Mouse (Mus musculus) lung, adult 18-20 months (tissue): ENCODE measurements around the gene Uqcr10.
A peak's percentile ranks its signal among the peaks of the same experiment; 100 is the strongest.

ENCODE experiments used
- DNase-seq, 2 experiments: peaks; one replicate each; pipeline ENCODE4 v3.0.0; 2022; ENCODE audit warnings: mixed read lengths in 2 of 2

Uqcr10 gene

DNA sequence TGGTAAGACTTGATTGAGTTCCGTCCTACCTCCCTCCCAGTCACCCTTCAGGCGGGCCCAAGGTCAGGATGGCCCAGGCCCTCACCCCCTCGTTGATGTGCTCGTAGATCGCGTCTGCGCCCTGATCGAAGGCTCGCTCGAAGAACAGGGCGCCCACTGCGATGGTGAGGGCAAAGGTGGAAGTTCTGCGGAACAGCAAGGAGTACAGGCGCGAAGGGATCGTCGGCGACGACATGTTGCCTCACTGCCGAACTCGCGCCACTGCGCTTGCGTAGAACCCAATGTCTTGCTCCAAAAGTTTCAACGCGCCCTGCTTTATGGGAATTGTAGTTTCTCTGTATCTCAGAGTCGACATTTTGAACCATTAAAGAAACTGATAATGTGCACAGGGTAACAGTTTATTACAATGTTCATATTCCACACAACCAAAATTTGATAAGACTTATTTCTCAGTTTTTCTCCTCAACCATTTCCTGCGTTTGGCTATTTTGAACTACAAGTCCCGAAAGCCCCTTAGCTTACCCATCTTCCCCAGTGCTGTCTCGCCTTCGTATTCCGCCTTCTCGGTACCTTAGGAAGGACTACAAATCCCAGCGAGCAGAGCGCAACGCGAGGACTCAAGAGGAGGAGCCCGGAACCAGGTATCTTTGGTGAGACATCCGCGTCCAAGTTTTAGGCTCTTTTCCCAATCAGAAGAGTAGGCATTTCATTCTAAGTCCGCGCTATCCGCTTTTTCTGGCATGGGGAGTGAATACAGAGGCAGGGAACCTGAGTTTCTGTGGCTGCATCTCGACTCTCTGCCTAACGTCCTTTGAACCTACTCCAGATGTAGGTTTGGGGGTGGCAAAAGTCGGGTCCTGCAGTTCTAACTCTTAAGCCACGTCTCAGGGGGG, at the start of gene Uqcr10, which contains the start of gene Zmat5:
Gene Uqcr10, minus strand, starts transcription at position 271 of the 893 bp plus-strand sequence.
Gene Zmat5, plus strand, starts transcription at position 607 of the 893 bp plus-strand sequence.
- DNase-seq: peak; percentile 91 to 94

DNA sequence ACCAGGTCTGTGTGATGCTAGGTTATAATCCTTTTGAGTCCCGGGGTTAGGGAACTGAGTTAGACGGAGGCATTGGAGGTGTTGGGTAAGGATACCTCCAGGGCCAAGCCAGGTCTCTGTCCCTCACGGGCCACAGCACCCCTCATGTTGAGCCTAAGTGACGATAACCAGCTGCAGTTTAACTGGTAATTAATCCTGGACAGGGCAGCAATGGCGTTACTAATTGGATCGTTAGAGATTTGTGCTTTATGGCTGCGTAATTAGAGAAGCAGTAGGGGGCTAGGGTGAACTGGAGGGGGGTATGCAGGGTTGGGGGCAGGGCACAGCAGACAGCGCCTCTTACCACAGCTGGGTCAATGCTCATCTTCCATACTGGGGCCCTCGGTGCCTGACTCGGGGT, 48.7 kb upstream of the Uqcr10 start:
- DNase-seq: no peak

DNA sequence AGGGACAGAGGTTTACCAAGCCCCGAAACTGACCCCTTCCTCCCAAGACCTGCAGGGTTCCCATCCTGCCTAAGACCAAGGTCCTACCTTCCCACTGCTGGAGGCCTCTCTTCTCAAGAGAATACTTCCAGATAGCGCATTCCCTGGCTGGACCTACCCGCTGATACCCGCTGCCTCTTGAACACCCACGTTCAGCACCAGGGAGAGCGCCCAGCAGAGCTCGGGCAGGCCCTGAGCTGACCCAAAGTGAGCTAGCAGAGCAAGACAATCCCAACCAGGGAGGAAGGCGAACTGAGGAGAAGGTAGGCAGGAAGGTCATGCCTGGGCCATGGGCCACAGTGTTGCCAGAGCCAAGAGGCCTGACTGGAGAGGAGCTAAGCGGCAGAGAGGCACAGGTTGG, 46.1 kb upstream of the Uqcr10 start:
- DNase-seq: peak; percentile 49 to 65

DNA sequence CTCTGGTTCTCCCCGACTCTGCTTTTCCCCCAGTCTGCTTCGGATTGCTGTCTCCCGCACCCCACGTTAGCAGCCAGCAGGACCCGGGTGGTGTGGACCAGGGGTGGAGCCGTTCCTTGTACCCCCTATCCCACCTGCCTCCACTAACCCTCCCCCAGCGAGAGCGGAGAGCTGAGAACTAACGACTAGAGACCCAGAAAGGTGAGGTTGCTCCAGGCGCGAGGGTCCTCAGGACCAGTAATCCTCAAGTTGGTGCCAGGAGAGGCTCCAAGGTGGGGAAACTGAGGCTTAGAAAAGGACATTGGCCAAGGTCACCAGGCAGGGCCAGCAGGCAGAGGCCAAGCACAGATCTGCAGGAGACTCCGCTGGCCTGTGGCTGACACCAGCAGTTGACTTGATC, 43.1 kb upstream of the Uqcr10 start:
- no peak for DNase-seq

DNA sequence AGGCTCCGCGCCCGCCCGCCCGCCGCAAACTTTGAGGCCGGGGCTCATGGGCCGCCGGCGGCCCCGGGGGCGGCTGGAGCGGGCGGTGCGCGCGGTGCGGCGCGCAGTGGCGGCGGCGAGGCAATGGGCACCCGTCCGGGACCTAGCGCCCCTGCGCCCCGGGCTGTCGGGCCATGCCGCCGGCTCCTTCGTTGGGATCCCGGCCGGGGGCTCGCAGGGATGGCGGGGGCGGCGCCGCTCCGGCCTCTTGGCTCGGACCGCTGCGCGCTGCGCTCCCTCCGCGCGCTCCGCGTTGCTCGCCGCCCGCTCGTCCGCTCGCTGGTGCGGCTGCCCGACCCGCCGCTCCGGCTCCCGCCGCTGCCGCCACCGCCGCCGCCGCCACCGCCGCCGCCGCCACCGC, 42.6 kb upstream of the Uqcr10 start, which contains the start of gene Cabp7:
Gene Cabp7, minus strand, starts transcription at position 46 of the 400 bp plus-strand sequence.
- no peak for DNase-seq

DNA sequence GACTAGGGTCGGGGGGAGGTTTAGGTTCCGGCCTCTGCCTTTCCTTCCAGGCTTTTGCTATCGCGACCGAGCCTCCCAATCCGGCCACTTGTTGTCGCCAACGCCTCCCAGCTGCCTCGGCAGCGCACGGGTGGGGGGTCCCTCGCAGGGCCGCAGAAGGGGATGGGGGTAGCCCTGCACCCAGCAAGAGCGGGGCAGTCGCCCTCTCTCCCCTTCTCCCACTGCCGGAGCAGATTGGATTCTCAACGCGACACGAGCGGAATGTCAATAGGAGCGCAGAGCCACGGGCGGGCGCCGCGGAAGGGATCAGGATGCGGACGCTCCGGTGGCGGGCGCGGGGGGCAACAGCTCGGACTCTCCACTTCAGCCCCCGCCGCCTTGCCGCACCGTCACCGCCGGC, 41.8 kb upstream of the Uqcr10 start:
- no peak for DNase-seq

DNA sequence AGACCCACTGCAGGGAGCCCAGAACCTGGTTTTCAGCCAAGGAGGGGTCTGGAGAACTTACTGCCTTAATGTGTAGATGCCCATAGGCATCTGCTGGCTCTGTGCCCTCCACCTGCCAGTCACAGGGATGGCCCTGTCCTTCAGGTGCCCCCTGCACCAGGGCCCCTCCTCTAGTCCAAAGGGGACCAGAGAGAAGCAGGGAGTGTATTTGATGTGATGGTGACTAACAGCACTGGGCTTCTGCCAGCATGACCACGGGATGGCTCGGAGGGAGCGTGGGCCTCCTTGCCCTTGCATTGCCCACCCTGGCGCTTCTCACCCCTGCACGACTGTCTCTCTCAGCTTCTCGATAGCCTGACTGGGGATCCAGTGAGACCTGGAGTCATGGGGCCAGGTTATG, 40.5 kb upstream of the Uqcr10 start:
- no peak for DNase-seq

DNA sequence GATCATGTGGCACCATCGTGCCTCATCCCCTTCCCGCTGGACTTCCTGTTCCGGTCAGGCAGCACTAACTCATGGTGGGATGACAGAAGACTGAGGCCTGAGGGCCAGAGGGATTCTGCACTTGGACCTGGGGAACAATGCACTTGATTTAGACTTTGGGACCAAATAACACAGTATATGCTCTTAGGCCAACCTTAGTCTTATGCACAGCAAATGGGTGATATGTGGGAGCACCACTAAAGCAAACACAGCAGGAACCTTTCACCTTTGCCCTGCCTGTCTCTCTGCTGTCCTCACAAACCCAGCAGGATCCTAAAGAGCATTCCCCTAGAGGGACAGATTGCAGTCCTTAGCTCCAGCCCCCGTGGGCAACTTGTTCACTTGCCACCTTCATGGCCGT, 36.6 kb upstream of the Uqcr10 start:
- DNase-seq: no peak

DNA sequence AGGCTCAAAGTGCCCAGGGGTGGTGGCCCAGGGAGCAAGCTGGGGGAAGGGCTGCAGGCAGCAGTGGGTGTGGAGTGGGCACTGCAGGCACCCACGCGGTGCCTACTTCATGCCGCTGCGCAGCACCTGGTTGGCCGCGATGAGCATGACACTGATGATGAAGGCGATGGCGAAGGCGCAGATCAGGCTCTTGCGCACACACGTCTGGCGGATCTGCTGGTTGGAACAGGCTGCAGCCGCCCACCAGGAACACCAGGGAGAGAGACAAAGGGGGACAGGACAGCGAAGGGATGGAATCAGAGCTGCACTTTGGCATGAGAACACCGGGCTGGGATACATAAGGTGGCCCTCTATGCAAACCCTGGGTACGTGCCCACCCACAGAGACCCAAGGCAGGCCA, 34.6 kb upstream of the Uqcr10 start:
- no peak for DNase-seq

DNA sequence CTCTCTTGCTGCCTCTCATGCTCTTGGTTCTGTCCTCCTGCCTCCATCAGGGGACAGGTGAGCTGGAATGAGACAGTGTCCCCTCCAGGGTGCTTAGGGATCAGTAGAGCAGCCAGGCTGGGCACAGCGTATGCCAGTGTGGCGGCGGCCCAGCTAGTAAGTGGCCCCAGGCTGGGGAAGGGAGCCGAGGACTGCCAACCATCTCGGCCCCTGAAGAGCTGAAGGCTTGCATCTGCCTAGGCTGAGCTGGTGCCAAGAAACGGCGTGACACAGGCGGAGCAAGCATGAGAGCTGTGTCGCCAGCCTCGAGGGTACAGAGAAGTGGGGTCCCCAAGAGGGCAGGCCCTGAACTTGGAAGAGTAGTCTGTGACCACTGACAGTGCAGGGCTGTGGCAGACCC, 33.5 kb upstream of the Uqcr10 start:
- no peak for DNase-seq

DNA sequence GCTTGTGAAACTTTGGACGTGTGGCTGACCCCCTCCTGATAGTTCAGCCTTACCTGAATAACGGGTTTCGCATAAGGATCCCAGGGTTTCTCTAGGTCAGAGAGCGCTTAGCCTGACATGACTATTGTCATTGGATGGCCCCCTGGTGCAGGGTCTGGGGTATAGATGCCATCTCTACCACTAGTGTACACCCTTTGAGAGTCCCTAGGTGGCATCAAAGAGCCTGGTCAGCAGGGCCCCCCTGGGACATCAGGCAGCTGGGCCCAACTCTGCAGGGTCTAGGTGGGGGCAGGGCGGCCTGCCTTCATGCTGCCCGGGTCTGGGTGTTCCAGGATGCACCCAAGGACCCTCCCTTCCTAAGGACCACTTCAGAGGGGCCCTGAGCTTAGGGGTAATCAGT, 32.2 kb upstream of the Uqcr10 start:
- DNase-seq: no peak

DNA sequence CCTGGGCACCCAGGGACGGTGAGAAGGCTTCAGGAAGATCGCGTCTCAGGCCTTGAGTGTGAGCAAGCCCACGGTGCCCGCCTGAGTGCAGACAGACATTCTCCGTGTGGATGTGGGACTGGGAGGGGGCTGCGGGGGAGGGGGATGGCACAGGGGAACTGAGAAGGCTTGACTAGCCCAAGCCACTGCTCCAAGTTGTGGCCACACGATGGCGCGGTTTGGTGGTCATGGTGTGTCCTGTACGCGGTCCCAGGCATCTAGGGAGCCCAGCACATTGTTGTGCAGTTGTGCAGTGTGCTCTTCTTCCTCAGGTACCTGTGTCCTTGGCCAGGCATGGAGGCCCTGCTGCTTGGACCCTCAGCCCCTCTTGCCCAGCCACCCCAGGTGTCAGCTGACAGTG, 30.0 kb upstream of the Uqcr10 start:
- DNase-seq: no peak

DNA sequence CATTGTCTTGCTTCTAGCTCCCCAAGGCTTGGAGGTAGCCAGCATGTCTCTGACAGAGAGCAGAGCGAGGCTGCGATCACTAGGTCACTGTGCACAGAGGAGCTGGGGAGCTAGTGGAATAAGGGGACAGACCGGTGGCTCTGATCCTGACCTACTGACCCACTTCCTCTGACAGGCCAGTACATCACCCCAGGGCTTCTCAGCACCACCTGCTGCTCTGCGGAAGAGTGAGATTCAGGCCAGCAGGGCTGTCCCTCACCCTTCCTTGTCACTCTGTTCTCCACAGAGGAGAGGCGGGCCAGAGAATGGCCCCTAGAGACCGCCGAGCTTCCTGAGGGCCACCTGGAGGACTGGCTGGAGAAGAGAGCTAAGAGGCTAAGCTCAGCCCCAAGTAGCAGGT, 27.6 kb upstream of the Uqcr10 start:
- DNase-seq: no peak

DNA sequence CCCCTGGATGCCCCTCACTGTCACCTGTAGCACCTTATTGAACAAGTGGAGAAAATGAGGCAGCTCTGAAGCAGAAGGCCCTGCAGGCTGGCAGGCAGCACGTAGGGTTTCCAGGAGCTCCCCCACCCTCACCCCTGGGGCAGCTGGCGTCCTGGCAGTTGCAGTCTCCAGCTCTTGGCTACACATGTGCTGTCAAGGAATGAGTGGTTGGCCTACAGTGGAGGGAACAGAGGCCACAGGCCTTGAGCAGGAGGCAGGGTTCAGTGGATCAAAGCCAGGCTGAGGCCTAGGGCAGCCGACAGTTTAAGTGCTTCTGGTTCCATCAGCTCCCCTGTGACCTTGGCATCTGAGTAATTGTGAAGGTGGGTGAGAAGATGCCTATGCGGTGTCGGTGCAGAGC, 26.8 kb upstream of the Uqcr10 start:
- DNase-seq: no peak

DNA sequence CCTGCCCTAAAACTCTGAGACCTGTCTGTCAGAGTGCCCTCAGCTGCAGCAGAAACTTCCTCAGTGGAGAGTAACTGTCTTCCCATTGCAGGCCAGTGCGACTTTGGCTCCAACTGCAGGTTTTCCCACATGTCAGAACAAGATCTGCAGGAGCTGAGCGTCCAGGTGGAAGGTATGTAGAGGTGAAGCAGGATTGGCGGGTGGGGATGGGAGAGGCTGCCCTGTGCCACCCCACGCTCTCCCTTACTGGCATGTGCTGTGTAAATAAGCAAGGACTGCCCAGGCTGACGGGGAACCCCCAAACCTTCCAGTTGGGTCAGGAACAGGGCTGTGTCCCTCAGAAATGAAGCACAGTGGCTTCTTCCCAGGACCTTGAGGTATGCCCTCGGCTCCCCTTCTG, 26.0 kb upstream of the Uqcr10 start:
- DNase-seq: peak; percentile 48 to 67

DNA sequence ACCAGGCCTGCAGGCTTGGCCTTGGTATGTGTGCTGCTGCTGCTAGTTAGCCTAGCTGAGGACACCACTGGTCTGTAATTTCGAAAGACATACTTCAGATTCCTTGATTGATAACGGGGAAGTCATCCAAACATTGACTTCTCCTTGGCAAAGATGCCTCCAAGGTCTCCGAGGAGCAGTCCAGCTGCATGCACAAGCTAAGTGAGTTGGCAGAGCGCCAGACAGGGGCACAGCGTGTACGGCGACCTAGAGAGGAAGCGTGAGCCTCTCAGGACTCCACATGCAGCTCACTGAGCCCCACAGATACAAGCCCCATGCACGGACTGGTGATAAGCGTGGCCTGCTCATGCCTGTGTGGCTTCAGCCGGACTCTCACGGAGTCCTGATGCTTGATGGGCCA, 25.5 kb upstream of the Uqcr10 start:
- DNase-seq: peak; percentile 26 to 54

DNA sequence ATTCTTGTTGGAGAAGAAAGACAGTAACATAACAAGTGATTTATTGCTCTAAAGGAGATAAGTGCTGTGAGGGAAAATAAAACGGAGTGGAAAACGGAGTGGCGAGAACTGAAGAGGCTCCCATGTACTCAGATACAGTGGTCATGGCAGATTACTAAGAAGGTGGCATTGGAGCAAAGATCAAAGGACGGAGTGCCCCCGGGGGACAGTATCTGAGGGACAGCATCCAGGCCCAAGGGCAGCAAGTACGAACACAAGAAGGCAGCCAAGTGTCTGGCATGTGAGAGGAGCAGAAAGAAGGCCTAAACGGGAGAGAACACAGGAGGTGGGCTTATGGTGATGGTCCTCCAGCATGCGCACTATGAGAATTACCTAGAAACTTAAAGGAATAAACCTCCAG, 17.6 kb upstream of the Uqcr10 start:
- DNase-seq: no peak

DNA sequence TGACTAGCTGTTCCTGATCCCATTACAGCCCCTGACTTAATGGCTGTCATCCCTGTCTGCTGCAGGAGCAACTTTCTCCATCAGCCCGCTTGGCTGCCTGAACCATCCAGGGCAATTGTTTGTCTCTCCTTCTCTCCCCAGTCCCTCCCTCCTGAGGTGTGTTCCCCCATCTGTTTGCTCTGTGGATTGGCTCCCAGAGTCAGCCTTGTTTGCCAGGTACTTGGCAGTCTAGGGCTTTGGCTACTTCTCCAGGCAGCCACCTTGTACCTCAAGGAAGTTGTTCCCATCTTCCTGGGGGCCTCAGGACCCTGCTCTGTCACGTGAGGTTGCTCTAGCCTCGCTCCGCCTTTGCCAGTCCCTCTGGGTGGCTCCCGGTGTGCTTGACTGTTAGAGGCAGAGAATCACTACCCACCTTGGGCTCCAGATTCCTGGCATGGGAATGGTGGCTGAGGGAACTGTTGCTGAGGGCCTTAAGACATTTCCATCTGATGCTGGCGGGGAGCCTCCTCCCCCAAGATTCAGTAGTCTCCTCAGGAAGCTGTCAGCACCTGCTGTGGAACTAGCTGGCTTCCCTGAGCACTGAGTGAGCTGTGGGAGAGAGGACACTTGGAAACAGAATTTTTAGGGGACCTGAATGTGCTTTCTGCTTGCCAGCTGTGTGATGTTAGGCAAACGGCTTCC, 16.9 kb upstream of the Uqcr10 start:
- DNase-seq: peak; percentile 70 to 78

DNA sequence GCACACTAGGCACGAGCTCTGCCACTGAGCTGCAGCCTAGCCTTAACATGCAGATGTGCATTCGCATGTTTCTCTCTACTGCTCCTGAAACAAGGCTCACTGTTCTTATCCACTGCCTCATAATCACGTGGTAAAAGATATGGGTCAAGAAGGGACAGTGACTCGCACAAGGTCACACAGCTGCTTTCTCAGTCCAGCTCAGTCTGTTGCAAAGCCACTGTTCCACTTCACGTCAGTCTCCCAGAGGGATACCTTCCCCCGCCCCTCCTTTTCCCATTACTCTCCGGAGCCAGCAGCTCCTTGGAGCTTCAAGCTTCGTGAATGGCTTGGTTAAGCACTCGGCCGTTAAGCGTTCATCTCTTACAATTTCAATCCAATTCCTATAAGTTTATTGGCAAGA, 16.3 kb upstream of the Uqcr10 start:
- no peak for DNase-seq

DNA sequence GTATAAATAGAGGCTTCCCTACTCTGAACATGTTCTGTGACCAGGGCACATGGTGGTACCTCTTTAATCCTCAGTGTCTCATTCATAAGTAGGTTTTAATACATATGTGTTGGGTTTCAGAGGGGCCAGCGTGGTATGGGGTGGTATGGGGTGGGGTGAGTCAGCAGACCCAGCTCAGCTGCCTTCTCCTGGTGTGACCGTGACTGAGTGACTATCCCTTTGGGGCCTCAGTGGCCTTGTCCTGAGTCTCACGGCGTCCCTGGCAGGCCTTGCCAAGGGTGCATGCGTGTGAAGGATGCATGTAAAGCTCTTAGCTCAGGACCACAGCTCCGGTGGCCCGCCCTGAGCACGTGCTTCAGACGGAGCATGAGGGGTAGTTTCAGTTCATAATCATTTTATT, 15.8 kb upstream of the Uqcr10 start:
- no peak for DNase-seq

DNA sequence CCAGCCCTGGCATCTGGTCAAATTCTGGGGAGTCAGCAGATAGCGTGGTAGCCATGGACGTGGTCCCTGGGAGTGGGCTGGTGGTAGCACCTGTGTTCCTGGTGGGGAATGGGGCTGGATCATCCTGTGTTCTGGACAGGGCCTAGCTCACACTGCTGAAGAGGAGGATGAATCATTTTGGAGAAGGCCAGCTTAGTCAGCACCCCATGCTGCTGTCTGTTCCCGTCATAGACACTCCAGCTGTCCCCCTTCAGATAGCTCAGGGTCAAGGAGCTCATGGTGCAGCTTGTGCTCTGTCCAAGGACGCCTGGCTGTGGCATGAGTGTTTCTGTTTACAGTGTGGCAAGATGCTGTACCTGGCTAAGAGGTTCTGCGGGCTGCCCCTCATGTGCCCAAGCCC, 14.4 kb upstream of the Uqcr10 start:
- DNase-seq: no peak

DNA sequence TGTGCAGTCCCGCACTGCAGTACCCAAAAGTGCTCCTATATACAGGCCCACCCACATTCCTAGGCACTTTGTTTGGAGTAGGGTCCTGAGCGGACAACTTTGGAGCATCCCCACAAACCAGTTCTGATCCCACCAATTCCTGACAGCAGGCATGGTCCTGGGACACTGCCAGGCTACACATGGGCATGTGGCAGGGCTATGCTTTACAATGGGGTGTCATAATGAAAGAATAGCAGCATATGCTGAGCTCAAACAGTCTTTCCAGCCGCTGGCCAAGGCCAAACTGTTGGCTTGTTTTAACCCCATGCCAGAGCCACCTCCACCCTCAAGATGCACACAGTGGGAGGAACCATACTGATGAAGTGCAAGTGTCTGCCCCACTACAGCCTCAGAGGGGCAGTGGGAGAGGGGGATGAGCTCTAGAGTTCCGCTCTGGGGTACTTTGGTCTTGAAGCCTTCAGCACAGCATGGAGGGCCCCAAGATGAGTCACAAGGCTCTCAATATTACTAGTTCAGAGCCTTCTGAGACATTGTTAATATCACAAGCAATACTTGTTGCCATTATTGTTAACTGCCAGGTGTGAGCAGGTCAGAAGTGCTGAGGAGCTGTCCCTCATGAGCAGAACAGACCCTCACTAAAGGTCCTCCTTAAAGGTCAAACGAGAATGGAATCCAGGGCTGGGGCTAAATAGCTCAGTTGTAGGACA, 12.5 kb upstream of the Uqcr10 start:
- no peak for DNase-seq

DNA sequence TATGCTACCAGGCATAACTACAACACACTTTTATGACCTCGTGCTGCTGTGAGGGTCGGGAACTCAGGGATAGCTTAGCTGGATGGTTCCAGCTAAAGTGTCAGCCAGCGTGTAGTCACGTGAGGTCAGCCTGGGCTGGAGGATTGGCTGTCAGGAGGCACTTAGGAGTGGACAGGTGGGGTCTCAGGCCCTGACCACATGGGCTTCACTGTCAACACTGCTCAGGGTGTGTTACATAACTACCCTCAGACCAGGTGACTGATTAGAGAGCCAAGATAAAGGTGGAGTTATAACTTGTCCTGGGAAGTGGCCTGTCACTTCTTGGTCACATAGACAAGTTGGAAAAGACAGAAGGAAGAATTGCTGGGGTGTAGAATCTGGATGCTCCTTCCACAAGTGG, 11.5 kb upstream of the Uqcr10 start:
- DNase-seq: no peak

DNA sequence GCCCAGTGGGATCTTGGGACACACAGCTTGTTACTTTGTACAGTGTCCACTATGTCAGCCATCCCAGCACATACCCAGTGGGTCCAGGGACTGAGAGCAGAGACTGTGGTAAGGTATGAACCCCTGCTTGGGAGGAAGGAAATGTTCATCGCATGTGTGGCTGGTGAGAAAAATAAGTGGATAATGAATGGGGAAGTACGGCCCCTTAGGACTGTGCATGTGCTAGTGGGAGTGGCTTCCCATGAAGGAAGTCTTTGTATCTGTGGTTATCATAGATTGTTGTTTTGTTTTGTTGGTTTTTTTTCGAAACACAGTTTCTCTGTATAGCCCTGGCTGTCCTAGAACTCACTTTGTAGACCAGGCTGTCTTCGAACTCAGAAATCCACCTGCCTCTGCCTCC, 10.6 kb upstream of the Uqcr10 start:
- DNase-seq: no peak
